Mouse (Mus musculus): ENCODE results near the gene Atp10a. TPM values are rescaled to one million over a fixed set of nuclear protein-coding genes. Genes with fewer than 3 reads are reported as not detected.
A peak's percentile ranks its signal among the peaks of the same experiment; 100 is the strongest.

The Atp10a gene
- polyA plus RNA-seq, 1 experiment from 2014 or later, result 1.1 TPM

DNA sequence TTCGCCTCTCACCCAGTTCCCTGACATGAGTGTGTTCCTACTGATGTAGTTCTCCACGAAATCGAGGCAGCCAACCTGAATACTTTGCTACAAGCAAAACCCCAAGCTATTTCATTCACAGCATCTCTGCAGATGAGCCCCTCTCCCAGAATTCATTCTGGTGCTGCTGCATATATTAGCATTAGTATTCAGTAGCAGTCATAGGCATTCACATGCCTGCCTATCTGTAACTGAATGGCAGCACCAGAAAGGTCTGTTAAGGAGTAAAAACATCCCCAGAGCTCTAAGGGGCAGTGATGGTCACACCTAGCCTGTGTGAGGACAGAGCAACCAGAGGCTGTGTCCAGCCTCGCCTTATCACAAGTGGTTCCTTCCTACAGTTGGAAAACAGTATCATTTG lies 131.0 kb downstream of the Atp10a start:
- ATAC-seq, result peak; percentile 38; the same call in 1 of the 2 replicates
- no peak overlapping the region for H3K9ac ChIP-seq (ENCODE audit: low read depth, low read length)
- 61% methylated on average over 4 of the region's 4 CpGs for WGBS
- H3K27ac ChIP-seq (ENCODE audit: low read depth, low read length), result no peak overlapping the region
- no peaks in the 10 kb centered on the region for H3K36me3 ChIP-seq (ENCODE audit: control insufficient read depth, insufficient read depth, low read length)
- H3K4me2 ChIP-seq (ENCODE audit: low read length), result no peak overlapping the region
- H3K4me3 ChIP-seq (ENCODE audit: low read length), result no peak overlapping the region
- H3K27me3 ChIP-seq (replicated peaks; ENCODE audit: control insufficient read depth, insufficient read depth, low read length), result no peaks in the 10 kb centered on the region
- H3K4me1 ChIP-seq (ENCODE audit: control insufficient read depth, insufficient read depth, low read depth, low read length), result peaks cover 16% of the 10 kb centered on the region
- H3K9me3 ChIP-seq (ENCODE audit: control insufficient read depth, low read length), result no peaks in the 10 kb centered on the region

DNA sequence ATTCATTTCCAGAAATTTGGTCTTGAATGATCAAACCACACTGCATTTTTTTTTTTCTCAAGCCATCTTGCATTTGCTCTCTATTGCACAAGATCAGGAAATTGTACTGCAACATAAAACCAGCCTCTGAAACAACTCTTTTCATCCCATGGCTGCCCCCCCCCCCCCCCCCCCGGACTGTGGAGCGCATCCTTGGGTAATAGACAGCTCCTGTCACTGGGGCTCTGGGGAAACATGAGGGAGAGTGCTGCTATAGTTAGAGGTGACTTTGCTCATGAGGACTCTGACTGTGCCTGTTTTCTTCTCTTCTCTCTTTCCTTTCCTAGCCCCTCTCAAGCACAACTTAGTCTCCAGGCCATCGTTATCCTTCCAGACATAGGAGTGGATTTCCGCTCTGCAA lies 131.6 kb downstream of the Atp10a start:
- ATAC-seq, result peak; percentile 1; the same call in 1 of the 2 replicates
- Histone ChIP-seq H3K27me3 (replicated peaks; ENCODE audit: control insufficient read depth, insufficient read depth, low read length) (no peaks in the 10 kb centered on the region), H3K27ac (ENCODE audit: low read depth, low read length) (0 out of 2 replicates have a peak overlapping the region, but pooled peaks have one; percentile 12), H3K4me1 (ENCODE audit: control insufficient read depth, insufficient read depth, low read depth, low read length) (peaks cover 16% of the 10 kb centered on the region), H3K9ac (ENCODE audit: low read depth, low read length) (no peak overlapping the region), H3K4me2 (ENCODE audit: low read length) (no peak overlapping the region), H3K36me3 (ENCODE audit: control insufficient read depth, insufficient read depth, low read length) (no peaks in the 10 kb centered on the region), H3K9me3 (ENCODE audit: control insufficient read depth, low read length) (no peaks in the 10 kb centered on the region), H3K4me3 (ENCODE audit: low read length) (no peak overlapping the region)
- 47% methylated on average over 2 of the region's 4 CpGs for WGBS

DNA sequence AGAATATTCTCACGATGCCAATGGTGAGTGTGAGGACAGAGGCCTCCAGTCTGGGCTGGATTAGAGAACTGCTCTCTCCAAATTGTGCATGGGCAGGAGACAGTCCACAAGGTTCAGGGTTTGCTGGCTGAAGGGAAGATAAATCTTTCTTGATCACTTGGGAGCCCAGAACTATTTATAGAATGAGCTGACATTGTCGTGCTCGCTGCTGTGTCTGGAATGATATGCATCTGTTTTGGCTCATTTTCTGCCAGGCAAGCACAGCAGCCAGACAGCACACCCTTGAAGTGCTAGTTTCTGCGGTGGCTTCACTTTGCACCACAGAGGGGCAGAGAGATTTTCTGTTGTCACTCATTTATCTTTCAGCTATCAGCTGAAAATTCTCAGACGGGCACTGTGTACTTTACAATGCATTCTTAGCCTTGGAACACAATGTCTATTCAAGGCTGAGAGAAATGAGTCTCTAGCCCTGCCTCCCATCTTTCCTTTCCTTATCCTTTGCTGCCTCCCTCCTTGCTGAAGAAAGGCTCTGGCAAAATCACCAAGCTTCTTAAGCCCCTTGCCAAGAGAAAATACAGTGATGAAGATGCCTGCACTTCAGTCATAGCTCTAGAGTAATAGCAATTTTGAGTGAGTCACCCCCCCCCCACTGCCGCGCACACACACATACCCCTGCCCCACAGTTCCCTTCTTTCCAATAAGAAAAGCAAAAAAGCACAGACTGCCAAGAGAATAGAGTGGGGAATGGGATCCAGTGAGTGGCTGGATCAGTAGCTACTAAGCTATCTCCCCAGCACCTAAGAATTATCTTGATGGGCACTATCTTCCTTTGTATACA lies 132.7 kb downstream of the Atp10a start:
- Histone ChIP-seq H3K27ac (ENCODE audit: low read depth, low read length) (peak overlapping the region; percentile 58), H3K4me3 (ENCODE audit: low read length) (no peak overlapping the region), H3K27me3 (replicated peaks; ENCODE audit: control insufficient read depth, insufficient read depth, low read length) (no peaks in the 10 kb centered on the region), H3K4me1 (ENCODE audit: control insufficient read depth, insufficient read depth, low read depth, low read length) (peaks cover 16% of the 10 kb centered on the region), H3K9ac (ENCODE audit: low read depth, low read length) (peak overlapping the region; percentile 5; the same call in 1 of the 2 replicates), H3K4me2 (ENCODE audit: low read length) (no peak overlapping the region), H3K36me3 (ENCODE audit: control insufficient read depth, insufficient read depth, low read length) (no peaks in the 10 kb centered on the region), H3K9me3 (ENCODE audit: control insufficient read depth, low read length) (no peaks in the 10 kb centered on the region)
- peak; percentile 74 for ATAC-seq
- WGBS, result 39% methylated on average over 7 of the region's 7 CpGs

DNA sequence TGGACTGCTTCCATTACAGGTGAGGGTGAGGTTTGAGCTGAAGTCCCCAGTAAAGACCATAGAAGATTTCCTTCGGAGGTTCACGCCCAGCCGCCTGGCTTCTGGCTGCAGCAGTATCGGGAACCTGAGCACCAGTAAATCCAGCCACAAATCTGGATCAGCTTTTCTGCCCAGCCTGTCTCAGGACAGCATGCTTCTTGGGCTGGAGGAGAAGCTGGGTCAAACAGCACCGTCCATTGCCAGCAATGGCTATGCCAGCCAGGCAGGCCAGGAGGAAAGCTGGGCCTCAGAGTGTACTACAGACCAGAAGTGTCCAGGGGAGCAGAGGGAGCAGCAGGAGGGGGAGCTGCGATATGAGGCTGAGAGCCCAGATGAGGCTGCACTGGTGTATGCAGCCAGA lies 141.3 kb downstream of the Atp10a start:
- Histone ChIP-seq H3K27me3 (replicated peaks; ENCODE audit: control insufficient read depth, insufficient read depth, low read length) (no peaks in the 10 kb centered on the region), H3K4me2 (ENCODE audit: low read length) (no peak overlapping the region), H3K9ac (ENCODE audit: low read depth, low read length) (no peak overlapping the region), H3K36me3 (ENCODE audit: control insufficient read depth, insufficient read depth, low read length) (no peaks in the 10 kb centered on the region), H3K9me3 (ENCODE audit: control insufficient read depth, low read length) (no peaks in the 10 kb centered on the region), H3K27ac (ENCODE audit: low read depth, low read length) (no peak overlapping the region), H3K4me3 (ENCODE audit: low read length) (no peak overlapping the region), H3K4me1 (ENCODE audit: control insufficient read depth, insufficient read depth, low read depth, low read length) (no peaks in the 10 kb centered on the region)
- no peak for ATAC-seq
- WGBS, result 96% methylated on average over 6 of the region's 6 CpGs

DNA sequence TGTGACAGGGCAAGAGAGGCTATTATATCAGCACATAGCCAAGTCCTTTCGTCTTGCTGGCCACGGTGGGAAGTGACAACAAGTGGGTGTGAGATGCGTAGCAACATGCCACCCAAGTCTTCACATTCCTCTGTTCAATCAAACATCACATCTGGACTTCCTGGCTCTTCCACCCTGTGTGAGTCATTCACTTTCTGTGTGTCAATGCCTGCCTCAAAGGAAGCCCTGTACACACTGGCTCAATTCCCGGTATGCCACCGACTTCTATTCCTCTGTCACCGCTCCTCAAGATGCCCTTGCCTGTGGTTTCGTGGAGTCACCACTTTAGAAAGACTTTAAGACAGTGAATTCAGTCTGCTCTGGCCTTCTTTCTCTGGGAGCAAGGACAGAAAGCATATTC lies 144.9 kb downstream of the Atp10a start:
- H3K9me3 ChIP-seq (ENCODE audit: control insufficient read depth, low read length), result no peaks in the 10 kb centered on the region
- no peak overlapping the region for H3K27ac ChIP-seq (ENCODE audit: low read depth, low read length)
- 0 out of 2 replicates have a peak, but pooled peaks have one; percentile 50 for ATAC-seq
- H3K9ac ChIP-seq (ENCODE audit: low read depth, low read length), result no peak overlapping the region
- WGBS, result 75% methylated on average over 7 of the region's 7 CpGs
- no peaks in the 10 kb centered on the region for H3K27me3 ChIP-seq (replicated peaks; ENCODE audit: control insufficient read depth, insufficient read depth, low read length)
- H3K4me2 ChIP-seq (ENCODE audit: low read length), result no peak overlapping the region
- H3K4me1 ChIP-seq (ENCODE audit: control insufficient read depth, insufficient read depth, low read depth, low read length), result no peaks in the 10 kb centered on the region
- no peak overlapping the region for H3K4me3 ChIP-seq (ENCODE audit: low read length)
- H3K36me3 ChIP-seq (ENCODE audit: control insufficient read depth, insufficient read depth, low read length), result no peaks in the 10 kb centered on the region

DNA sequence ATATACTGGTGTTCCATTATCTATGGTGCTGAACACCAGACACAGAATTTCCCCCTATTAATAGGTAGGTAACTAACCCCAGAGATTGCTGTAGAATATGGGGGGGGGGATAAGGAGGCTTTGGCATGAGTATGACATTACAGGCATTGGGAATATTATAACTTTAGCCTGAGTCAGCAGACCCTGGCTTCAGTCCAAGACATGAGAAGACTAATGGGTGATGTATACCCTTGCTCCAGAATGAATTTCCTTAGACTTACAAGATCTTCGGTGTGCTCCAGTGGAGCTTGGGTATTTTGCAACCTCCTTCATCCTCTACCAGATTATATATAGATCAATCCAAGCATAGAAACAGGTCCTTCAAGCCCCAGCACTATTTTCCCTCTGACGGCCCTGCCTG lies 145.8 kb downstream of the Atp10a start:
- no peak overlapping the region for H3K4me2 ChIP-seq (ENCODE audit: low read length)
- H3K36me3 ChIP-seq (ENCODE audit: control insufficient read depth, insufficient read depth, low read length), result no peaks in the 10 kb centered on the region
- no peak for ATAC-seq
- H3K27ac ChIP-seq (ENCODE audit: low read depth, low read length), result no peak overlapping the region
- no peaks in the 10 kb centered on the region for H3K4me1 ChIP-seq (ENCODE audit: control insufficient read depth, insufficient read depth, low read depth, low read length)
- no peaks in the 10 kb centered on the region for H3K9me3 ChIP-seq (ENCODE audit: control insufficient read depth, low read length)
- WGBS, result 88% methylated on average over 2 of the region's 2 CpGs
- H3K9ac ChIP-seq (ENCODE audit: low read depth, low read length), result no peak overlapping the region
- H3K4me3 ChIP-seq (ENCODE audit: low read length), result no peak overlapping the region
- H3K27me3 ChIP-seq (replicated peaks; ENCODE audit: control insufficient read depth, insufficient read depth, low read length), result no peaks in the 10 kb centered on the region

DNA sequence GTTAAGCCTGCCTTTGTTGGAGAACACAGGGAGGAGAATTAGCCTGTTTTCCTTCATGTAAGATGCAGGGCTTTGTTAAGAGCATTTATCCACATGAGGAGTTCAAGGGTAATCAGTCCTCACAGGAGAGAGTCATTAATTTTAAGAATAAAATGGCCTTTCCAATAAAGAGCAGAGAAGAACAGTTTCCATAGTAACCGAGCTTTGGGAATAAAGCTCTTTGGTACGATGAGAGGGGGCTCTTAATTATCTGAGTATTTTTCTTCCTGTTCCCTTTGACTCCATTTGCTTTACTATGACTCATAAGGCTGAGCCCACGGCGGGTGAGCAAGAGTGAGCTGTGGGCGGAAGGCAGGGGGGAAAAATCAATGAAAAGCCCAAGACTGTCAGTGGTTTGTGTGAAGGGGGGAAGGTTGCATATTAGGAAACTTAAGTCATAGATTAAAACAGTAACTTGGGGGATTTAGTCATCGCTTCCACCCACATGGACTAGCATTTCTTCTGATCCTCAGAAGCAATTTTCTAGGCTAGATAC lies 166.2 kb downstream of the Atp10a start:
- 33% methylated on average over 6 of the region's 6 CpGs for WGBS
- Histone ChIP-seq H3K4me2 (ENCODE audit: low read length) (no peak overlapping the region), H3K4me3 (ENCODE audit: low read length) (no peak overlapping the region), H3K9me3 (ENCODE audit: control insufficient read depth, low read length) (no peaks in the 10 kb centered on the region), H3K27ac (ENCODE audit: low read depth, low read length) (0 out of 2 replicates have a peak overlapping the region, but pooled peaks have one; percentile 44), H3K36me3 (ENCODE audit: control insufficient read depth, insufficient read depth, low read length) (no peaks in the 10 kb centered on the region), H3K9ac (ENCODE audit: low read depth, low read length) (no peak overlapping the region), H3K27me3 (replicated peaks; ENCODE audit: control insufficient read depth, insufficient read depth, low read length) (no peaks in the 10 kb centered on the region), H3K4me1 (ENCODE audit: control insufficient read depth, insufficient read depth, low read depth, low read length) (no peaks in the 10 kb centered on the region)
- peak; percentile 88 for ATAC-seq

DNA sequence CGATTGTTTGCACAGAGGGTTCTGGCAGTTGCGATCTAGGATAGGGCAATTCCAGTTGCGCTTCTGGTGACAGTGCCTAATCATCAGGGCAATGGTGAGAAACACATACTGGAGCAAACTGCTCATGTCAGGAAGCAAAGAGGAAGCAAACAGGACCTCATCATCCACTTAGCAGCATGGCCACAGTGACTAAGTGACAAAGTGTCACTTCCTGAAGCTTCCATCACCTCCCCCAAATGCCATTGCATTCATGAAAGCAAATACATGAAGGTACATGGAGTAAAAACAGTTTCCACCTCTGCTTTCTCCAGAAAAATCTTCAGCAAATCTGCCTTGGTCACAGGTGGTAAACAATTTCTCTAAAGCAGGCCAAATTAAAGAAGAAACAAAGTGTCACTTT lies 168.7 kb downstream of the Atp10a start:
- Histone ChIP-seq H3K4me3 (ENCODE audit: low read length) (no peak overlapping the region), H3K27me3 (replicated peaks; ENCODE audit: control insufficient read depth, insufficient read depth, low read length) (no peaks in the 10 kb centered on the region), H3K36me3 (ENCODE audit: control insufficient read depth, insufficient read depth, low read length) (no peaks in the 10 kb centered on the region), H3K9me3 (ENCODE audit: control insufficient read depth, low read length) (no peaks in the 10 kb centered on the region), H3K27ac (ENCODE audit: low read depth, low read length) (no peak overlapping the region), H3K9ac (ENCODE audit: low read depth, low read length) (no peak overlapping the region), H3K4me2 (ENCODE audit: low read length) (no peak overlapping the region), H3K4me1 (ENCODE audit: control insufficient read depth, insufficient read depth, low read depth, low read length) (no peaks in the 10 kb centered on the region)
- WGBS, result 87% methylated on average over 3 of the region's 3 CpGs
- no peak for ATAC-seq

DNA sequence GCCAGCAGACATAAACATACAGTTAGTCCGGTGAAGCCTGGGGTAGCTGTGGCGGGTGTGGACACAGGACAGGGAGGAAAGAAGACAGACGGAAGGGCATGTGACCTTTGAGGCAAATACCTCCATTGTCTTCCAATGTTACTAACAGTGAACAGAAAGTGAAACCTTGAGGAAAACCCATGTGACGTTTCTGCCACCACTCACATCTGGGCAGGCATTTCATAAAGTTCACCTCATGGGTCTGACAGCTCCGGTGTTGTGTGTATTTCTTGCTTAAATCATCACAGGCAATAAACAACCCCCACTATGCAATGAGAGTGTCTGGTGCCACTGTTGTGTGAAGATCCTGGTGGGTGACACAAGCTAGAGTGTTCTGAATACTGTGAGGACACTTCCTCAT lies 173.1 kb downstream of the Atp10a start:
- H3K27me3 ChIP-seq (replicated peaks; ENCODE audit: control insufficient read depth, insufficient read depth, low read length), result no peaks in the 10 kb centered on the region
- WGBS, result 81% methylated on average over 5 of the region's 5 CpGs
- ATAC-seq, result no peak
- H3K4me1 ChIP-seq (ENCODE audit: control insufficient read depth, insufficient read depth, low read depth, low read length), result no peaks in the 10 kb centered on the region
- H3K4me3 ChIP-seq (ENCODE audit: low read length), result no peak overlapping the region
- no peak overlapping the region for H3K9ac ChIP-seq (ENCODE audit: low read depth, low read length)
- no peak overlapping the region for H3K27ac ChIP-seq (ENCODE audit: low read depth, low read length)
- H3K9me3 ChIP-seq (ENCODE audit: control insufficient read depth, low read length), result no peaks in the 10 kb centered on the region
- H3K36me3 ChIP-seq (ENCODE audit: control insufficient read depth, insufficient read depth, low read length), result no peaks in the 10 kb centered on the region
- no peak overlapping the region for H3K4me2 ChIP-seq (ENCODE audit: low read length)
